Mouse (Mus musculus) spleen, postnatal 10 days (tissue): ENCODE measurements around the gene Inhbb.
A peak's percentile ranks its signal among the peaks of the same experiment; 100 is the strongest.

Source experiments
- DNase-seq, 2 experiments: peaks; one replicate each; pipeline ENCODE4 v3.0.0; 2021 to 2022; ENCODE audit warnings: low spot score in 2 of 2

The Inhbb gene

DNA sequence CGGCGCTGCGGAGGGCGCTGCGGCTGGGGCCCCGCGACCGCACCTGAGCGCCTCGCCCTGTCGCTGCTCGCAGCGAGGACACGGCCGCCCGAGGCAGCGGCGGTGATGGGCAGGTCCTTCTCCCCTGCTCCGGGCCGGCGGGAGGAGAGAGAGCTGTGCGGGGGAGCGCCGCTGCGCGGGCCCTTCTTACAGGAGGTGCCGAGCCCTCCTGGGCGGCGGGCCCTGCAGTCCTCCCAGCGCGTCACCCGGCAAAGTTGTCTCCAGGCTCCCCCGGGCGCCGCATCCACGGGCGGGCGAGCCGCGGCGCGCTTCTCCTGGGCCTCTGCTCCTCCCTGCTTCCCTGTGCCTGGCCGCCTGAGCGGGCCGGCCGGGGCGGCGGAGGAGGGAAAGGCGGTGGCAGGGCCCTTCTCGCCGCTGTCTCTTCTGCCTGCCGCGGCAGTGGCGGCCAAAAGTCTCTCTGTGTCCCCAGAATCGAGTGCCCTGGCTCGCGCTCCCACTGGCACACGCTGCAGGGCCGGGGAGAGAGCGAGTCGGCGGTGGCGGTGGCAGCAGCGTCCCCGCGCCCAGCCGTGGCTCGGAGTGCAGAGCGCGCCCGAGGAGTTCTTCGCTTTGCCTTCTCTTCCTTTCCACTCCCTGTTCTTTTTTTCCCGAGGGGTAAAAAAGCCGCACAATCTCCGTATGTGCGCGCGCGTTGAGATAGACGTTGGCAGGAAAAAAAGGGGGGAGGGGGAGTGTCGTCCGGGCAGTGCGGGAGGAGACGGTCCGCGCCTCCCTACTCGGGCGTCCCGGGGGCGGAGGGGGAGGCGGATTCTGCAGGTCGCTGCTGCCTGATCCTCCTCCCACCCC, at the start of gene Inhbb:
TSS of gene Inhbb (minus strand) at position 673 of the 846 bp plus-strand sequence.
- DNase-seq = peak in 1 of 2 experiments; percentile 16

DNA sequence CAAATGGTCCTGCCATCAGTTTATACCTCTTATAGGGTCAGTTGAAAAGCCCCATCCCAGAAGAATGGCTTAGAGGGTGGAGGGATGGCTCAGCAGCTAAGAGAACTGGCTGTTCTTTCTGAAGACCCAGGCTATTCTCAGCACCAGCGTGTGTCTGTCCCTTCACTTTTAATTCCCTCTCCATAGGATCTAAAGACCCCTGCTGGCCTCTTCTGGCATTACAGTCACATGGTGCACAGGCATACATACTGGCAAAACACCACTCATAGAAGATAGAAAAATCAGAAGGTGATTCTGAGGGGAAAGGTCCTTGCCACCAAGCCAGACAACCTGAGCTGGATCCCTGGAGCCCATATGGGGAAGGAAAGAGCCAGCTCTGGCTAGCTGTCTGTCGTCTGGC, 41.3 kb upstream of the Inhbb start:
- DNase-seq = peak; percentile 31 to 70

DNA sequence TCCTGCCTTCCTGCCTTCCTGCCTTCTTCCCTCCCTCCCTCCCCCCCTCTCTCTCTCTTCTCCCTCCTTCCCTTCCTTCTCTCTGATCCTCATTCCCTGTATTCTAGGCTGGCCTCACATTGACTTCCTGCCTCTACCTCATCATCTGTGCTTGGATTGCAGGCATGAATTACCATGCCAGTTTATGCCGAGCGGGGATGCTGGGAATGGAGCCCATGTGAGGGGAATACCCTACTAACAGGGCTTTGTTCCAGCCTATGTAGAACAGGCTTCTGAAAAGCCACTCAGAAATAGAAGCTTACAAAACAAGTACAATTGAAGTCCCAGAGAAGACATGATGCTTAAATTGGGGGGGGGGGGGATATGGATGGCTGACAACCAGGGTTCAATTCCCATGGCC, 38.0 kb upstream of the Inhbb start:
- no peak for DNase-seq

DNA sequence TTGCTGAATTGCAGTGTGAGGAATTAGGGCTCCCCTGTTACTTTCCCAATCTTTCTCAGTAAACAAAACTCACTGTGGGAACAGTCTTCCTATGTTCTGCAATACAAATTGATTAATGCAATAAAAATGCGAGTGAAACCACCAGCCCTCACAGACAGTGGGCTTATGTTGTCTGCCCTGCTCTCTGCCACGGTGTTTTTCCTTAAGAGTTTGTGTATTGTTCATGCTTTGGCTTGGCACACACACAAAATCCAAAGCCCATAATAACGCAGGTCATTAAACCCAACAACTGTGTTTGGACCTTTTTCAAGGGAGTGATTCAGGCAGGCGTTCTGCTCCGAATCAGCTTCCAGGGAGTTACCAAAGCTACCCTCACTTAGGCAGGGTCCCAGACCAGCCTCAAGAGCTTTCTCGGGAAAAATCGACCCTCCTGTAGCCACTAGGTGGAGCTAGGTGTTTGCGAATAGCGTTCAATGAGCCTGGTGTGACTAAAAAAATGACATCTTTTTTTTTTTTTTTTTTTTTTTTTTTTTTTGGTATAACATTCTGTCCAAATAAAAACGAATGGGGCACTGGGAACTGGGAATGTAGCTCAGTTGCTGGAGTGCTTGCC, 36.1 kb upstream of the Inhbb start:
- DNase-seq = peak; percentile 13 to 56

DNA sequence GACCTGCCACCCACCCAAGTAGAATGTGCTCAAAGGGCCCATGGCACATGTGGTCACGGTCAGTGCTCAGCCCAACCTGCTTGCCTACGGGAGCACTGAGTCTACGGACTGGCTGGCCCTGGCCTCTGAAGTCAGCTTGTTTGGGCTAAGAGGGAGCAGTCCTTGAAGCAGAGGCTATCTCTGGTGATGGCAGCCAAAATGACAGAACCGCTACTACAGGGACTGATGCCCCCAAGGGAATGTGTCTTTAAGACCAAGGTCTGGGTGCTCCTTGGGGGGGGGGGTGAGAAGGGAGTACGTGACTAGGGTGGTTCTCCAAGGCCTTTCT, 35.4 kb upstream of the Inhbb start:
- no peak for DNase-seq

DNA sequence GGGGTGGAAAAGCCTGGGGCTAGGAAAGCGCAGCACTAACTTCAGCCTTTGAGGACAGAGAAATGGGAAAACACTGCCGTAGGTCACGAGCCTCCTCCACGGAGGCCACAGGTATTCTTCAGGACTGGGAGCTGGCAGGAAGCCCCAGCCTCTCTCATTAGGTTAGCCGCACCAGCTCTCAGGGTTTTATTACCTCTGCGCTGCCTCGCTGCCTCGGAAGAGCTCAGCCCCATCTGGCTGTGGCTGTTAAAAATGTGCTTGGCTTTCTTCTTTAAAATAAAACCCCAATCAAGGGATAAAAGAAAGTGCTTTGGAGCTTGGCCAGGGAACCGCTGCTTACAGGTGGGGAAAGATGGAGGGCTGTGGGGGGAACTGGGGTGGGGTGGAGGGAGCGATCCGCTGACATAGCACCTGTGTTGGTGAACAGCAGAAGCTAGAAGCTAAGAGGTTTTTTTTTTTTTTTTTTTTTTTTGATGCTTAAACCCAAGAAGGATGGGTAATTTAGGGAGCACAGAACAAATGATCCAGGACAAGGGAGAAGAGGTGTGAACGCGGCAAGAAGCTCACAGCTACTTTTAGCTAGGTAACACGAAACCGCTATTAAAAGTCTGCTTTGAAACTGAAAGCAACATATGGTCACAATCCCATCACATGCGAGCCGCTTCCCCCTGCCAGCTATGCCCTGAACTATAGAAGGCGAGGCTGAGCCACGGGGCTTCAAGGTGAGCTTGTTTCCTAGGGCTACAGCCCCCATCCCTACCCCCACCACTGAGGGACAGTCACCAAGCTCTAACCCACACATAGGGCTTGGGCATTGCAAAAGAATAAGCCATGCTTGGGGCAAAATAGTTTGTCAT, 34.9 kb upstream of the Inhbb start:
- DNase-seq = no peak

DNA sequence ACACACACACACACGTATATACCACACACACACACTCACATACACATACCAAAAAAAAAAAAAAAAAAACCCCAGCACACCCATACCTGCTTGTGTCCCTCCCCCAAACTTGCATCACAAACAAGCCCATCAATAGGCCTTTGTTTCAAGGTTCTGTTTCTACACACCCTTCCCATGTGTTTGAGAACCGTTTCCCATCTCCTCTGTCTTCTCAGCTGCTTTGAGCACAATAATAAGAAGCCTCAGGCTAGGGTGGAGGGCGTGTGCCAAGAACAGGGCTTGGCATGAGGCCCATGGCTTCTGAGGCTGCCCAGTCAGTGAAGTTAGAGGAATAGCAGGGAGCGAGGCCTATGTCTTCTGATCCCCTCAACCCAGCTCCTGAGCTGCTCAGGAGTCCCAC, 31.7 kb upstream of the Inhbb start:
- no peak for DNase-seq

DNA sequence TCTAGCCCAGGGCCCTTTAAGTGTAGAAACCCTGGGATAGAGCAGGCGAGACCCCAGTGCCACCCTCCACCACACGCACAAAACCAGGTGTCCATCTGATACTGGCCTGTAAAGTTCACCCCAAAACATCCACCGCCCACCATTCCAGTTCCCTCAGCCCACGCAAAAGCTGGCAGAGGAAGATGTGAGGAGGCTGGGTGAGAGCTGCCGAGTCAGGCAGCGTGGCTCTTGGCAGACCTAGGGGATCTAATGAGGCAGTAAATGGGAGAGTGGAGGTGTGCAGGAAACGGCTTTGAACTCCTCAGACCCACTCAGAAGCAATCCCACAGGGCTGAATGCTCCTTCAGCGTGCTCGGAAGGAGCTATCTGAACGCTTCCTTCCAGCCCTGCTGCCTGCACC, 29.4 kb upstream of the Inhbb start:
- no peak for DNase-seq

DNA sequence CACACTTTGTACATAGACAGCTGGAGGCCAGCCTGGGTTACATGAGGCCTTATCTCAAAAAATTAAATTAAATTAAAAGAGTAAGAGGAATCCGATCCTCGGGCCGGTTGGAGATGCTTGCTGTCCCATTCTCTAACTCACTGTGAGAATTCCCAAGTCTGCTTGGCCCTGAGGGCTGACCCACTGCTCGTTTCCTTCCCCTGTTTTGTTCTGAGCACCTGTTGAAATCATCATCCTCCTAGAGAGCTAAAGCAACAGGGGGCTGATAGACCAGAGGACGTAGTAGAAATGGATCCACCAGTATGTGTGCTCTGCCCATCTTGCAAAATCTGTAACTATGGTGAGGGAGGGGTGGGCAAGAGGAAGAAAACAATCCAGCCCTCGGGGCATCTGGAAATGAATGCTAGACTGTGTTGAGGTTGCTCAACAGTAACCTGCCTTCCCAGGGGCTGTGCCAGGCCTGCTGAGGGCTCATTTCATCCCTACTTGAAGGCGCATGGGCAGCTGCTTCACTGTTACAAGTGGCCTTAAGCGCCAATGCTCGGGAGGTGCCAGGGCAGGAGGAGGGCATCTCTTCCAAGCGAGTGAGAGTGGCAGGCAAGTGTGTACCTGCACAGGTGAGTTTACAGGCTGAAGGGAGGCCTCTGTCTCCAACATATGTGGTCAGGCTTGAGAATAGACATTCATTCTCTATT, 28.8 kb upstream of the Inhbb start:
- no peak for DNase-seq

DNA sequence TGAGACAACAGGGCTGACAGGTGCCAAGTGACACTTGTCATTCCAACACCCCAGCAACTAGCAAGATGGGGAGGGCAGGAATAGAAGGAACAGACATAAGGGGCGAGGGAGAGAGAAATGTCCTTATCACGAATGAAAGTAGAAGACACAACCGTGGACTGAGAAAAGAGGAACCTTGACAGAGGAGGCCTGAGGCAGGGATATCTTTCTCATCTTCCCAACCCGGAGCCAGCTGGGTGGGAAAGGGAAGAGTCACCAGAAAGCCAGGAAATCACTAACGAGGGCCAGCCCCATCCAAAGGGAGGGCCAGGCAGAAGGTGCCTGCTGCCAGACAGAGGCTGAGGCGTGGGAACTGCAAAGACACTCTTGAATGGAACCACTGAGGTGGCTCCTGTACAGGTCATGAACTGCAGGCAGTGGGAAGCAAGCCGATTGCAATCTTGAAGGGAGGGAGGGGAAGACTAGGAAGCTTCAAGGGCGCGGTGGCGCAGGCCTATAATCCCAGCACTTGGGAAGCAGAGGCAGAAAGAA, 24.8 kb upstream of the Inhbb start:
- no peak for DNase-seq

DNA sequence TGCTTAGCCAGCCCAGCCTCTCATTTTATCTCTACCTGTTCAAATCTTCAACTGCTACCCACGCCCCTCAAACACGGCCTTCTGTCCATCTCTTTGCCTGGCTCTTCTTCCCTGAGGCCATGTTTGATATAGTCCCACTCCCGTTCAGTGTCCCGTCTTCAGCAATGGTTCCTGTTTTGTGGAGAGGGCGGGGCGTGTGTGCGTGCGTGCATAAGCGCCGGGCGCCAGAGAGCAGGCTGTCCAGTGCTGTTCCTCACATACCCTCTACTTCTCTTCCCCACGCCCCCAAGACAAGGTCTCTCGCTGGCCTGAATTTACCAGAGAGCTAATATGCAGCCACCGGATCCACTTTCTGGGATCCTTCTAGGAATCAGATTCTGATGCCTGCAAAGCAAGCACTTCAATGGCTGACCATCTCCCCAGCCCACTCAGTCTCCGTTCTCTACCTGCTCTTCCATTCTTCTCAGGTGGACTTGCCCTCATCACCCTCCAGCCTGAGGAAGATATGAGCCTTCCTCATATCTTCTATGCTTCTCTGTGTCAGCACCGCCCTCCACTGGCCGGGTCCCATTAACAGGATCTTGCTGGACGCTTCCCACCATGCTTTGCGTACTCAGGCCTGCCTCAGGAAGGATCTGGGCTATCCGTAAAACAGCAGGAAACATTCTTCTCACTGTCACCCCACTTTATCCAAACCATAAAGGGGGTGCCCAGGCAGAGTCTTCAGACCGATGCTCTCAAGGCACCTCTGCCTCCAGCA, 21.7 kb upstream of the Inhbb start:
- no peak for DNase-seq

DNA sequence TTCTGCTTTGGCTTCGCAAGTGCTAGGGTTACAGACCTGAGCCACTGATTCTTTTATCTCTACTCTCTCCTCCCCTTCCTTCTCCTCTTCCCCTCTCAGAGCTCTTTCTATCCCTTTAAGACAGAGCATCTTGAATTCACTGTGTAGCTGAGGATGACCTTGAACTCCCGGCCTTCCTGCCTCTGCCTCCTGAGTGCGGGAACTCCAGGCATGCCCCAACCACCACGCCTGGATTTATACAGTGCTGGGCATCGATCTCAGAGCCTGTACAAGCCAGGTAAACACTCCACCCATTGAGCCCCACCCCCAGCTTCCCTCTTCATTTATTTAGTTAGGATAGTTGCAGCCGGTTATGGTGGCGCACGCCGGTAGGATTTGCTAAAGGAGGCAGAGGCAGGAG, 20.9 kb upstream of the Inhbb start:
- DNase-seq = no peak

DNA sequence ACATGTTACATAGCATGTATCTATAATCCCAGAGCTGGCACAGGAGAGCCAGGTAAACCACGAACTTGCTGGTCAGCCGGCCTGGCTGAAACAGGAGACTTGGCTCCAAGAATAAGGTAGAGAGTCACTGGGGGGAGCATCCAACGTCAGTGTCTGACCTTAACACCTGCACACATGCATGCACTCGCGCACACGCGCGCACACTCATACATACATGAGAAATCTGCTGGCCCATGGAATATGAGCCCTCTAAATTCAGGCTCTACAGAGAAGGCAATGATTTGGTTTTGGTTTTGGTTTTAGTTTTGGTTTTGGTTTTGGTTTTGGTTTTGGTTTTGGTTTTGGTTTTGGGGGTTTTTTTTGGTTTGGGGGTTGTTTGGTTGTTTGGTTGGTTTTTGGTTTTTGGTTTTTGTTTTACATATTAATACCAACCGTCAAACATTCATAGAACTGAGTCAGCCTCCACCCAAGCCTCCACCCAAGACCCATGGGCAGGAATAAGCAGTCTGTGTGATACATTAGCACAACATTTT, 16.1 kb upstream of the Inhbb start:
- no peak for DNase-seq

DNA sequence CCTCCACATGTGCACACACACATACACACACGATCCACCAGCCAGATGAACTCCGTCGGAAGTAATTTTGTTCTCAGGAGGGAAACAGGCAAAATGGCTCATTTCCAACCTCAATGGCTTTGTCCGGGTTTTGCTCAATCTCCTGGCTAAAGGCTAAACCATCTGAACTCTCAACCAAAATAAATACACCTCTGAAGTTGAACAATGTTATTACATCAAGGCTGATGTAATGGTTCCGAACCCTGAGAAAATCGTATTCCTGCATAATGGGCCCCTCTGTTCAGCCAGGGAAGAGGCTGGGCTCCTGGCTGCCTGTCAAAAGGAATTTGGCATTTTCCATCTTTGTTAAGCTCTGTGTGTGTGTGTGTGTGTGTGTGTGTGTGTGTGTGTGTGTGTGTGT, 15.4 kb upstream of the Inhbb start:
- no peak for DNase-seq

DNA sequence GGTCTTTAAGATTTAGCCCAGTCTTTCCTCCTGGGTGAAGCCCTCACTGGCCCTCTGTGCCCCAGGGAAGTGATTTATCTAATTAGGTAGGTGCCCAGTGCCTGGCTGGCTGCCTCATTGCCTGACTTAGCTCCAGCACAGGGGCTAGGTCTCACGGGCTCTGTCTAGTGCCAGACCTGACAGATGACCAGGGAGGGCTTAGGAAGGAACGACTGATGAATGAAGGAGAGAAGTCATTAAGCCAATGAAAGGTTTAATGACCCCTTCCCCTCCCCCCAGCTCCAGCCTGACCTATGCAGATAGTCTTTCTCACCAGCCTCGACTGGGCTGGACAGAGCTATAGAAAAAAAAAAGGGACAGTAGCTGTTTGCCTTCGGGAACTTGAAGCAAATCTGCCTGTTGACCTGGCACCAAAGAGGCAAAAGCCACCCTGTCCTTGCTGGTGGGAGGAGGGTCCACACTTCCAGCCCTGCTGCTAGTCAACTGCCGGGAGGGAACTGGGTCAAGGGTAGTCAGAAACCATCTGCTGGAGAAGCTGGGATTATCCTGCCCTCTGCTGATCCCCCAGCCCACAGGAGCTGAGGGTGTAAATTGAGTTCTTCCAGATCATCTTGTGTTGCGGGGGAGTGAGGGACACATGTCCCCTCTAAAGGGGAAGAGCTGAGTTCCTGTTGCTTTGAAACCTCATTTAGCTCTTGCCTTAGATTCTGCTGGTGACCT, 2.3 kb upstream of the Inhbb start:
- DNase-seq = no peak

DNA sequence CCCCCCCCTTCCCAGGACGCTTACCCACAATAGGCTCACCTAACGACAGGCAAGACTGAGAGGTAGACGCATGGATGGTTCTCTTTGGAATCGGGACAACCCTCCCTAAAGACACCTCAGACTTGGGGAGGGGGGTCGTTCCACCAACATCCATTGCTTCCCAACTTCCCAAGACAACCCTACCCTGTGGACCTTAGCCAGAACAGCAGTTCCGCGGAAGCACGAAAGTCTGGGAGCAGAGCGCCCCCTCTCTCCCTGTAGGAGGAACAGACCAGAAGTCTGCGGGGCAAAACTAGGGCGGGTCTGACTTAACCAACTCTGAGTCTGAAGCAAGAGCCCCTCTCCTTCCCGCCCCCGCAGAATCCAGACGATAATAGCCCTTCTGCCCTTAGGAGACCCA, 1.5 kb upstream of the Inhbb start:
- no peak for DNase-seq

DNA sequence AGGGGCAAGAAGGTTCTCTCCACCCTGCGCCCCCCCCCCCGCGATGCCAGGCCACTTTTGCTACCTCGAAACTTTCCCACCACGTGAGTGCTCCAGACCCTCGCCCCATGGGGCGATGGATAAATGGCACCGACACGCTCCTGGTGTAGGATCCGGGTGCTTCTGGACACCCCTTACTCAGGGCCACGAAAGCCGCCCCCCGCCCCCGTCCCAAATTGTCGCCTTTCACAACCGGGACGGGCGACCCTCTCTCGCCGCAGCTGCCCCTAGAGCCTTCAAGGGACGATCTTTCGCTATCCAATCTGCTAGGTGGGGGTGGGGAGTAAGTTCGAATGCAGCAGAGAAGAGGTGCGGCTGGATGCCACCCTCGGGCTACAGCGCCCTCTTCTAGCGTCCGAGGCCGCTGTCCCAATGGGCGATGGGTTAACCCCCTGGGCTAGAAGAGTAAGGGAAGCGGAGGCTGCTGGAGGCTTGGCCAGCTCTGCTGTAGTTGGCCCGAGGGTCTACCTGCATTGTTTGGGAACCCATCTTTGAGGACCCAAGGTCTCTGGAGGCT, 490 bp upstream of the Inhbb start:
- DNase-seq = no peak

DNA sequence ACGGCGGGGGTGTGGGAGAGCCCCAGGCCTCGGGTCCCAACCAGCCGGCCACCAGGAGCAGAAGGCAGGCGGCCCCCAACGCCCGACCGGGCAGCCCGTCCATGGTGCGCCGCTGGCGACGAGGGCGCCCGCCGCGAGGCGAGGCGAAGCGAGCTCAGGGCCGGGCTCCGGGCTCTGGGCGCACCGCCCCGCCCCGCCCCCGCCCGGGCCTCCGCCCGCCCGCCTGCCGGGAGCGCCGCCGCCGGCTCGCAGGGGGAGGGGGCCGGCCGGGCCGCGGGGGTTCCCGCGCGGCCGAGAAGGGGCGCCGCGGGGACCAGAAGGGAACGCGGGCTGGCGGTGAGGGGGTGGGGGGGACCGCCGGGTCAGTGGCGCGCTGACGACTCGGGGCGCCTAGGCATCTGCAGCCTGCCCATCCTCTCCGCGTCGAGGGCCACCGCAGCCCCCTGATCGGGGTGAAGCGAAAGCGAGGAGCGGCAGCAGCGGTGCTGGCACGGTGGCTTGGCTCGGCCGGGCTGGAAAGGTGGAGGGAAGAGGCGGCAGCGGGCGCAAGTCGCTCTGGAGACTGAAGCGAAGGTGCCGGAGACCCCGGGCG, 968 bp downstream of the Inhbb start:
- DNase-seq = peak in 1 of 2 experiments; percentile 18

DNA sequence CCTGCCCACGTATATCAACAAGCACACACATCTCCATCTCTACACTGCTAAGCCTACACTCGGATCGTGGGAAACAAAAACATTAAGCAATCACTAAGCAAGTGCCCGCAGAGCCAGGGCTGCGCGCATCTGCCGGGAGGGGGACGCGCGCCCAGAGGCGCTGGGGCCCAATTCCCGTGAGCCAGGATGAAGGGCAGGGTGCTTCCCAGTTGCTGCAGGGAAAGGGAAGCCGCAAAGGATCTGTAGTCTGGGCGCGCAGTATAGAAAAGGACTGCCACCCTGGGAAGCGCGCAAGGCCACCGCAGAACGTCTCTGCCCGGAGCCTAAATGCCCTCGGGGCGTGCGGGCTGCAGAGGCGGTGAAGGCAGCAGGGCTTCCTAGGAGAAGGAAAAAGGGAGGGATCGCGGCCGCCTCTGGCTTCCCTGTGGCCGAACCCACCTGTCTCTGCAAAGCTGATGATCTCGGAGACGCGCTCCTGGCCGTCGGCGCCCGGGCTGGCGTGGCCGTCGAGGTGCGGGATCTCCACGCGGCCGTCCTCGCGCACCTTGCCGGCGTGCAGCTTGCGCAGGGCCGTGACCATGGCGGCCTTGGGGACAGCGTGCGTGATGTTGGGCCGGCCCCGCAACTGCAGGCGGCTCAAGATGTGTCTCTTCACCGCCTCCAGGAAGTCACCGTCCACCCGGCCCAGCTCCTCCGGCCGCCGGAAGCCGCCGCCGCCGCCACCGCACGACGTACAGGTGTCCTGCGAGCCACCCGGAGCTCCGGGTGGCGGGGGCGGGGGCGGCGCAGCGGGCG, 1.7 kb downstream of the Inhbb start:
- no peak for DNase-seq
